Mouse (Mus musculus): ENCODE results near the gene Rgp1. TPM values are rescaled to one million over a fixed set of nuclear protein-coding genes. Genes with fewer than 3 reads are reported as not detected.
A peak's percentile ranks its signal among the peaks of the same experiment; 100 is the strongest.
"Not testable (repeated sequence)": the region's sequence is repeated elsewhere in the genome, so short reads cannot be mapped to it uniquely, and the experiment has no call there.

The Rgp1 gene
- polyA plus RNA-seq, 1 experiment from 2014 or later = 24.5 TPM

GRCm38 (mm10) chr4:43584444-43585416 is 6.2 kb downstream of the Rgp1 start, which contains the start of gene Msmp:
Gene Msmp, minus strand, starts transcription at chr4:43584494.
- Histone ChIP-seq H3K27ac (no peak within 1 kb of the TSS), H3K4me3 (replicated peaks) (no peak within 1 kb of the TSS), H3K27me3 (no peaks in the 10 kb centered on the region), H3K4me2 (replicated peaks) (no peak within 1 kb of the TSS), H3K9me3 (no peaks in the 10 kb centered on the region), H3K4me1 (replicated peaks) (peaks cover 6% of the 10 kb centered on the region), H3K9ac (replicated peaks) (no peak within 1 kb of the TSS), H3K36me3 (peaks cover 50% of the 10 kb centered on the region)
- 72% methylated on average over 12 of the region's 12 CpGs for WGBS
- no peak for ATAC-seq

DNA sequence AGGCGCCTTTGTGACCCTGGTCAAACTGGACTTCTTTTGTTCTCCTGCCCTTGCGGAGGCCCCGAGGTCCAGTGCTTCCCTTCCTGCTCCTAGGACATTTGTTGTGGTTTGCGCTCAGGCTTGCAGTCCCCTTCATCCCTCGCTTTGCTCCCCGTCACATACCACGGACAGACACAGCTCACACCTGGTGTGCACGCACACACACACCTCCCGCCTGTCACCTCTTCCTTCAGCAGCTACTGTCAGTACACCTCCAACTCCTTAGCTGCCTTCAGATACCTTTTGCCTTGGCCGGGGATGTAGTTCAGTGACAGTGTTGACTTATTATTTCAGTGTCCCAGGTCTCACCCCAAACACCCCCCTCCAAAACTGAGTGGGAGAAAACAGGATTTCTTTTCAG is 7.2 kb downstream of the Rgp1 start:
- Histone ChIP-seq H3K27me3 (no peaks in the 10 kb centered on the region), H3K9ac (replicated peaks) (no peak overlapping the region), H3K4me1 (replicated peaks) (no peaks in the 10 kb centered on the region), H3K36me3 (peaks cover 42% of the 10 kb centered on the region), H3K4me2 (replicated peaks) (no peak overlapping the region), H3K9me3 (no peaks in the 10 kb centered on the region), H3K4me3 (replicated peaks) (no peak overlapping the region), H3K27ac (no peak overlapping the region)
- WGBS = 63% methylated on average over 10 of the region's 10 CpGs
- ATAC-seq = no peak

DNA sequence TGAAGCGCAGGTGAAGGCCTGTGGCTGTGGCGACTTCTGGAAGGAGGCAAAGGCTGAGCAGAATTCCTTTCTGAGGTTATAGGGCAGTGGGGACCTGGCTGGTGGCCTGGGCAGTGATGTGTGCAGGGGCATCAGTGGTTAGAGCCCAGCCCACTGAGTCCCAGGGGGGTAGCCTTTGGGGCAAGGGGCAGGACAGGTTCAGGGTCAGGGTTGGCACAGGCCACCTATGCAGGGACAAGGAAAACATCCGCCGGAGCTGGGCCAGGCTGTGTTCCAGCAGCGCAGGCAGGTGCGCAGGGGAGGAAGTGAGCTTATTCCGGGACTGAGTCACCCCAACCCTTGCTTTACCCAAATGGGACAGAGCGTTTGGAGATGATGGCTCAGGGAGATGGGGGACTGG is 7.9 kb downstream of the Rgp1 start:
- no peak overlapping the region for H3K4me2 ChIP-seq (replicated peaks)
- H3K36me3 ChIP-seq = peaks cover 36% of the 10 kb centered on the region
- H3K9ac ChIP-seq (replicated peaks) = no peak overlapping the region; the same call in 1 of the 2 replicates
- WGBS = 72% methylated on average over 8 of the region's 8 CpGs
- ATAC-seq = peak; percentile 41
- H3K4me1 ChIP-seq (replicated peaks) = no peaks in the 10 kb centered on the region
- no peaks in the 10 kb centered on the region for H3K27me3 ChIP-seq
- H3K27ac ChIP-seq = no peak overlapping the region
- H3K4me3 ChIP-seq (replicated peaks) = no peak overlapping the region
- no peaks in the 10 kb centered on the region for H3K9me3 ChIP-seq

DNA sequence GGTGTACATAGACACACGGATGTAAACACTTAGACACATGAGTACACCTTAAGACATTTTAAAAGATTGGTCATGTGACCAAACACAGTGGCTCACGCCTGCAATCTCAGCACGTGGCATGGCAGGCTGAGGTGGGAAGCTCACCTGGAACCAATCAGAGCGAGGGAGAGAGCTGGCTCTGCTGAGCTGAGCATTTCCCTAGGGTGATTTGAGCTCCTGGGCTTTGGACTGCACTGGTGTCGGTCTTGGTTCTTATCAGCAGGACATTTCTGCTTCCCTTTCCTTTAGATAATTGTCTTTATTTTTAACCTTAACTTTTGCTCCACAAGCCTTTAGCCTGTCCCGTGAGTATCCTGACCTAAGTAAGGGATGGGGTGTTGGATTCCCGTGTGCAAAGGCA is 9.2 kb downstream of the Rgp1 start:
- no peak overlapping the region for H3K4me2 ChIP-seq (replicated peaks)
- no peak for ATAC-seq
- peaks cover 23% of the 10 kb centered on the region for H3K36me3 ChIP-seq
- H3K27me3 ChIP-seq = no peaks in the 10 kb centered on the region
- no peak overlapping the region for H3K4me3 ChIP-seq (replicated peaks)
- H3K9ac ChIP-seq (replicated peaks) = no peak overlapping the region
- no peaks in the 10 kb centered on the region for H3K9me3 ChIP-seq
- 64% methylated on average over 7 of the region's 7 CpGs for WGBS
- H3K4me1 ChIP-seq (replicated peaks) = no peaks in the 10 kb centered on the region
- H3K27ac ChIP-seq = no peak overlapping the region

- no peaks in the 10 kb centered on the region for H3K4me1 ChIP-seq (replicated peaks)
- no peak overlapping the region for H3K27ac ChIP-seq
- WGBS = 92% methylated on average over 5 of the region's 5 CpGs
- H3K4me2 ChIP-seq (replicated peaks) = no peak overlapping the region
- H3K36me3 ChIP-seq = no peaks in the 10 kb centered on the region
- no peaks in the 10 kb centered on the region for H3K9me3 ChIP-seq
- ATAC-seq = no peak
- no peak overlapping the region for H3K4me3 ChIP-seq (replicated peaks)
- H3K27me3 ChIP-seq = no peaks in the 10 kb centered on the region
- H3K9ac ChIP-seq (replicated peaks) = no peak overlapping the region
These were observed 13.0 kb downstream of the Rgp1 start for GRCm38 (mm10) chr4:43591543-43591942.

GRCm38 (mm10) chr4:43591961-43592360 is 13.4 kb downstream of the Rgp1 start:
- ATAC-seq = no peak
- Histone ChIP-seq H3K27ac (no peak overlapping the region), H3K9ac (replicated peaks) (no peak overlapping the region), H3K27me3 (no peaks in the 10 kb centered on the region), H3K4me2 (replicated peaks) (no peak overlapping the region), H3K36me3 (no peaks in the 10 kb centered on the region), H3K4me1 (replicated peaks) (no peaks in the 10 kb centered on the region), H3K4me3 (replicated peaks) (no peak overlapping the region), H3K9me3 (no peaks in the 10 kb centered on the region)
- WGBS = 79% methylated on average over 3 of the region's 3 CpGs

DNA sequence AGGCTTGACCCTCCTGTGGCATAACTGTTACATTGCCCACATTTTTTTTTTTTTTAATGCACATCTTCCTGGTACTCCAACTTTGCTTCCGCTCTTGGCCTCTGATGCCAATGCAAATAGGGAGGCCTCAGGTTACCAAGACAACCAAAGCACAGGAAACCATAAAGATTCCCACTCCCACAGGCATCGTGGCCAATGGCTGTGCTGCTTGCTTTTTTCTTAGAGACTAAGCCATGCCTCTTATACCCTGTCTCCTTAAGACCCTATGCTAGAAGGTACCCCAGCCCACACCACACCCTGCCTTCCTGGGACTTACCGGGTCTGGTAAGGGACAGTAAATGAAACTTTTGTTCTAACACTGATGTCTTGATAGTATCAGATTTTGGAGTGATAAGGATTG is 14.9 kb downstream of the Rgp1 start:
- H3K27me3 ChIP-seq = no peaks in the 10 kb centered on the region
- no peak overlapping the region for H3K4me2 ChIP-seq (replicated peaks)
- no peak overlapping the region for H3K4me3 ChIP-seq (replicated peaks)
- H3K4me1 ChIP-seq (replicated peaks) = no peaks in the 10 kb centered on the region
- ATAC-seq = no peak
- no peak overlapping the region for H3K9ac ChIP-seq (replicated peaks)
- WGBS = 72% methylated on average over 3 of the region's 3 CpGs
- no peaks in the 10 kb centered on the region for H3K36me3 ChIP-seq
- no peak overlapping the region for H3K27ac ChIP-seq
- no peaks in the 10 kb centered on the region for H3K9me3 ChIP-seq

- not testable (repeated sequence) for H3K4me2 ChIP-seq (replicated peaks); H3K9ac ChIP-seq (replicated peaks); H3K4me3 ChIP-seq (replicated peaks); H3K27me3 ChIP-seq; H3K27ac ChIP-seq; H3K9me3 ChIP-seq; ATAC-seq; H3K36me3 ChIP-seq; H3K4me1 ChIP-seq (replicated peaks)
- WGBS = 77% methylated on average over 2 of the region's 2 CpGs
These were observed 18.1 kb downstream of the Rgp1 start for GRCm38 (mm10) chr4:43596597-43596996.

- WGBS = 85% methylated on average over 4 of the region's 4 CpGs
- Histone ChIP-seq H3K9me3 (no peaks in the 10 kb centered on the region), H3K27ac (no peak overlapping the region), H3K4me2 (replicated peaks) (no peak overlapping the region), H3K36me3 (no peaks in the 10 kb centered on the region), H3K4me3 (replicated peaks) (no peak overlapping the region), H3K4me1 (replicated peaks) (no peaks in the 10 kb centered on the region), H3K27me3 (no peaks in the 10 kb centered on the region), H3K9ac (replicated peaks) (no peak overlapping the region)
- ATAC-seq = no peak
These were observed 19.7 kb downstream of the Rgp1 start for GRCm38 (mm10) chr4:43598200-43598599.

DNA sequence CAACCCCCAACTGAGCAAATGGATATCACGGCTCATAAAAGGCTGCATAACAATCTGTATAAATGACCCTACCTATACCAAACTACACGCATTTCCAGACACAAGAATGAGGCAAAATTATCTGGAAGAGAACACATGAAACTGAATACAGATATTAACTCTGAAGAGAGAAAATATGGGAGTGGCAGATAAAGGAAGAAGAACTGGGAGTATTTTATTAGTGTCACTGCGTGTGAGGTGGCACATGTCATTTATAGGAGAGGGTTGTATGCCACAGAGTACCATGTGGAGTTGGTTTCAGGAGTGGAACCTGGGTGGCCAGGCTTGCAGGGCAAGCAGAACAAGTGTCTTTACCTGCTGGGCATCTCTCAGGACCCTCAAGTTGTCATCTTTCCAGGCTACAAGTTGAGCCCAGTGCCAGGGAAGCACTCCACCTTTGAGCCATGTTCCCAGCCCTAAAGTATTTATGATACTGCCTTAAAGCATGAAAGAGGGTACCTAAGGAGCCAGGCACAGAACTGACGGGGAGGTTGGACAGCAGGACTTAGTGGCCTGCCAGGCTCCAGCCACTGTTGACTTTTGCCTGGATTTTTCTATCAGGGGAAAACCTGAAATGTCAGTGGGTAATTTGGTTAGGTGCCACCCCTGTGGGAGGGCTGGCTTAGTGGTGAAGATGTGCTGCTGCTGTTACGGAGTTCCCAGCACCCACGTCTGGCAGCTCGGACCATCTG is 20.3 kb downstream of the Rgp1 start:
- WGBS = 94% methylated on average over 7 of the region's 7 CpGs
- Histone ChIP-seq H3K36me3 (no peaks in the 10 kb centered on the region), H3K9me3 (no peaks in the 10 kb centered on the region), H3K9ac (replicated peaks) (no peak overlapping the region), H3K4me3 (replicated peaks) (no peak overlapping the region), H3K4me1 (replicated peaks) (no peaks in the 10 kb centered on the region), H3K27me3 (no peaks in the 10 kb centered on the region), H3K27ac (no peak overlapping the region), H3K4me2 (replicated peaks) (no peak overlapping the region)
- ATAC-seq = no peak

DNA sequence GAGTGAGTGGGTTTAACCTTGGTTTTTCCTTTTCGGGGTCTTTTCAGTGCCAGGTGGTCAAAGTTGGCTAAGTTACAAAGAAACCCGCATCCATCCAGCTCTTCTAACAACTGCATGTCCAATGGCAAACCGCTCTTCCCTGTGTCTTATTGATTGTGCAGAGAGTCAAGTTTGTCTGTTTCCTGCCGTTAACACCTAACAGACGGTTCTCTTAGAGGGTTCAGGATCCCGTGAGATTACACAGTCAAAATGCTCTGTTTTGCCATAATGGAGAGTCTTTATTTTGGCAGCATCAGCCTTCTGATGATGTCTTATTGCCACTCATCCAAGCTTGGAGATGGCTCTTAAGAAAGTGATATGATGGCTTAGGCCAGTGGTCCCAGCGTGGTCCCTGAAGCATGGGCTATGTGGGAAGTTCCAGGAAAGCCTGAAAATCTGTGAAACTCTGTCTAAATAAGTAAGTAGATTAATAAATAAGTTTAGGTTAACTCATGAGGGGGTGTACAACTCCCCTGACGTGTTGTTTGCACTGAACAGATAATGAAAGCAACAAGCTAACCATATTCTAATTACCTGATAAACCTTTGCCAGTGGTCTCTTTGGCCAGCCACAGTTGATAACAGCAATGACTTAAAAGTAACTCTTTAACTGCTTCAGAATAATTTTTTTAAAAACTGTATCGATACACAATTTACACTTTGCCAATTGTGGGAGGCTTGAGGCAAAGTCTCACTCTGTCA is 21.9 kb downstream of the Rgp1 start:
- no peak overlapping the region for H3K27ac ChIP-seq
- no peaks in the 10 kb centered on the region for H3K36me3 ChIP-seq
- H3K4me3 ChIP-seq (replicated peaks) = no peak overlapping the region
- no peaks in the 10 kb centered on the region for H3K27me3 ChIP-seq
- no peaks in the 10 kb centered on the region for H3K9me3 ChIP-seq
- WGBS = 83% methylated on average over 9 of the region's 9 CpGs
- no peak overlapping the region for H3K4me2 ChIP-seq (replicated peaks)
- no peak overlapping the region for H3K9ac ChIP-seq (replicated peaks)
- ATAC-seq = no peak
- H3K4me1 ChIP-seq (replicated peaks) = no peaks in the 10 kb centered on the region

DNA sequence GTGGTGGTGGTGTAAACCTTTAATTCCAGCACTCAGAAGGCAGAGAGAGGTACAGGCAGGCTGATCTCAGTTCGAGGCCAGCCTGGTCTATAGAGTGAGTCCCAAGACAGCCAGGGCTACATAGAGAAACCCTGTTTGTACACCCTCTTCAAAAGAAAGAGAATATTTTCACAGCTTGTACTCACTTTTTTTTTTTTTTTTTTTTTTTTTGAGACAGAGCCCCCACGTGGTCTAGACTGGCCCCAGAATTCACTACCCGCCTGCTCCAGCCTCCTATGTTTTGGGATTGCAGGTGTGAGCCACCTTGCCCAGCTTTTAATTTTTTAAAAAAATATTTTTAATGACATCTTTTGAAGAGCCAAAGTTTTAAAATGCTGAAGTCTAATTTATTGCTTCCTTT is 25.6 kb downstream of the Rgp1 start:
- ATAC-seq = no peak
- no peaks in the 10 kb centered on the region for H3K9me3 ChIP-seq
- 71% methylated on average over 3 of the region's 3 CpGs for WGBS
- no peaks in the 10 kb centered on the region for H3K36me3 ChIP-seq
- no peak overlapping the region for H3K27ac ChIP-seq
- H3K4me2 ChIP-seq (replicated peaks) = no peak overlapping the region
- H3K4me1 ChIP-seq (replicated peaks) = no peaks in the 10 kb centered on the region
- no peak overlapping the region for H3K9ac ChIP-seq (replicated peaks)
- H3K27me3 ChIP-seq = no peaks in the 10 kb centered on the region
- no peak overlapping the region for H3K4me3 ChIP-seq (replicated peaks)

Data from midbrain, embryonic 13.5 days (tissue).